Mouse (Mus musculus): ENCODE measurements around the gene Rb1. TPM values are rescaled to one million over a fixed set of nuclear protein-coding genes. Genes with fewer than 3 reads are reported as not detected.

Rb1 gene
- total and polyA plus RNA-seq, 3 experiments = 6.3 to 13.2 TPM; not detected in 1

DNA sequence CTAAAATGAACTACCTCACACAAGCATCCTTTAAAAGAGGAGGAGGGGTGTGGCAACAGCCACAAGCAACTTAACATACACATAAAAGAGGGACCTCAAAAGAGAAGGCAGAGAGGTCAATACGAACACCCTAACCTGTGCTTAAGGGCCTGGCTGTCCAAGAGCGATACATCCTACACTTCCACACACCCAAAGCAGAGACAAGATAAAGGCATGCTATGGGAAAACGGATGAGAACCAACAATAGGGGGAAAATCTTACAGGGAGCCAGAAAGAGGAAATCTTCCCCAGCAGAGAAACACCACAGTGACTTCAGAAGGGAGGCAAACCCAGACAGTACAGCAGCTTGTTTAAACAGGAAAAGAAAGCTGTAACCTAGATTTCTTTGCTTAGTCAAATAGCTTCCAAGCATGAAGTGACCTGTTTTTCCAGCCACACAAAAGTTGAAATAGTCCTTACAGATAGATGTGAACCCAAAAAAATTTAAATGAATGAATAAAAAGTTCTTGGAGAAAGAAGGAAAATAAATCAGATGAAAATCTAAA lies 70.1 kb downstream of the Rb1 start:
- H3K79me2 ChIP-seq (ENCODE audit: control insufficient read depth, insufficient read depth, low read length, poor library complexity) = no peaks in the 10 kb centered on the region
- H3K27ac ChIP-seq (ENCODE audit: control insufficient read depth, low read depth, low read length) = no peak overlapping the region
- no peak overlapping the region for H3K4me3 ChIP-seq (ENCODE audit: control insufficient read depth in 1 of 2, insufficient read depth in 1 of 2, low read depth in 2 of 2, low read length in 2 of 2)
- H3K9me3 ChIP-seq (replicated peaks; ENCODE audit: insufficient read depth, low read length) = no peaks in the 10 kb centered on the region
- H3K27me3 ChIP-seq (ENCODE audit: control insufficient read depth in 1 of 2, insufficient read depth in 2 of 2, low read length in 2 of 2) = no peaks in the 10 kb centered on the region
- H3K4me1 ChIP-seq (ENCODE audit: control insufficient read depth in 1 of 2, insufficient read depth in 2 of 2, low read length in 2 of 2) = no peaks in the 10 kb centered on the region
- peaks cover 0 to 2% of the 10 kb centered on the region in 2 experiments; a peak in 2 of 4 replicates for H3K36me3 ChIP-seq (ENCODE audit: control insufficient read depth in 1 of 2, insufficient read depth in 2 of 2, low read length in 2 of 2)
- TF ChIP-seq GABPA (IDR thresholded peaks at IDR 0.05; ENCODE audit: low read depth, low read length) (no peak), ZMIZ1 (IDR thresholded peaks at IDR 0.05; ENCODE audit: low read depth, low read length) (no peak), USF2 (IDR thresholded peaks at IDR 0.05; ENCODE audit: borderline replicate concordance in 1 of 2, insufficient read depth in 1 of 2, low read depth in 1 of 2, low read length in 2 of 2) (no peak), TAL1 (IDR thresholded peaks at IDR 0.05; ENCODE audit: low read length) (no peak), RAD21 (IDR thresholded peaks at IDR 0.05; ENCODE audit: low read depth, low read length) (no peak), KAT2A (conservative IDR thresholded peaks at IDR 0.05; ENCODE audit: low read depth, low read length) (no peak), ETS1 (IDR thresholded peaks at IDR 0.05; ENCODE audit: low read depth, low read length) (no peak), NELFE (IDR thresholded peaks at IDR 0.05; ENCODE audit: low read depth, low read length) (no peak), ZC3H11A (IDR thresholded peaks at IDR 0.05; ENCODE audit: low read depth, low read length) (no peak), MYB (IDR thresholded peaks at IDR 0.05; ENCODE audit: low read depth, low read length) (no peak), MYC (IDR thresholded peaks at IDR 0.05; ENCODE audit: low read depth, low read length) (no peak), MAX (IDR thresholded peaks at IDR 0.05; ENCODE audit: low read length) (no peak), MEF2A (IDR thresholded peaks at IDR 0.05; ENCODE audit: extremely low read depth, insufficient replicate concordance, low read depth, low read length, poor library complexity, severe bottlenecking) (no peak), SMC3 (IDR thresholded peaks at IDR 0.05; ENCODE audit: low read depth, low read length) (no peak), E2F4 (IDR thresholded peaks at IDR 0.05; ENCODE audit: borderline replicate concordance, low read depth, low read length) (no peak), CHD1 (IDR thresholded peaks at IDR 0.05; ENCODE audit: low read depth, low read length) (no peak), NRF1 (IDR thresholded peaks at IDR 0.05; ENCODE audit: insufficient read depth, low read depth, low read length, poor library complexity, severe bottlenecking) (no peak), GATA1 (IDR thresholded peaks at IDR 0.05; ENCODE audit: low read depth, low read length) (no peak)
- no peak for DNase-seq (ENCODE audit: low read depth, low spot score)
- H3K9ac ChIP-seq (ENCODE audit: control insufficient read depth, low read depth, low read length, poor library complexity, severe bottlenecking) = no peak overlapping the region

GRCm38 (mm10) chr14:73254412-73254811 lies 71.2 kb downstream of the Rb1 start:
- H3K9ac ChIP-seq (ENCODE audit: control insufficient read depth, low read depth, low read length, poor library complexity, severe bottlenecking) = no peak overlapping the region
- no peak for TF ChIP-seq ELF1 (IDR thresholded peaks at IDR 0.05; ENCODE audit: low read depth, low read length)
- TF ChIP-seq ZC3H11A (IDR thresholded peaks at IDR 0.05; ENCODE audit: low read depth, low read length) = no peak
- no peak for TF ChIP-seq BHLHE40 (IDR thresholded peaks at IDR 0.05; ENCODE audit: borderline replicate concordance, low read depth, low read length)
- TF ChIP-seq ZNF384 (IDR thresholded peaks at IDR 0.05; ENCODE audit: low read depth, low read length) = no peak
- no peak for TF ChIP-seq UBTF (IDR thresholded peaks at IDR 0.05; ENCODE audit: borderline replicate concordance, insufficient read depth, low read depth, low read length)
- peaks cover 0 to 2% of the 10 kb centered on the region in 2 experiments; a peak in 3 of 4 replicates for H3K36me3 ChIP-seq (ENCODE audit: control insufficient read depth in 1 of 2, insufficient read depth in 2 of 2, low read length in 2 of 2)
- H3K79me2 ChIP-seq (ENCODE audit: control insufficient read depth, insufficient read depth, low read length, poor library complexity) = no peaks in the 10 kb centered on the region
- no peak overlapping the region for H3K27ac ChIP-seq (ENCODE audit: control insufficient read depth, low read depth, low read length)
- DNase-seq (ENCODE audit: low read depth, low spot score) = no peak
- H3K9me3 ChIP-seq (replicated peaks; ENCODE audit: insufficient read depth, low read length) = no peaks in the 10 kb centered on the region
- no peak overlapping the region for H3K4me3 ChIP-seq (ENCODE audit: control insufficient read depth in 1 of 2, insufficient read depth in 1 of 2, low read depth in 2 of 2, low read length in 2 of 2)
- no peaks in the 10 kb centered on the region for H3K27me3 ChIP-seq (ENCODE audit: control insufficient read depth in 1 of 2, insufficient read depth in 2 of 2, low read length in 2 of 2)
- no peaks in the 10 kb centered on the region for H3K4me1 ChIP-seq (ENCODE audit: control insufficient read depth in 1 of 2, insufficient read depth in 2 of 2, low read length in 2 of 2)

Measured in MEL (cell line).